Mouse (Mus musculus) ovary, postnatal 36 days (tissue): ENCODE results near the gene Col9a1.

Experiments used
- DNase-seq: peaks from one replicate; pipeline ENCODE4 v3.0.0; 2022; ENCODE audit warnings: low spot score, mixed read lengths

Gene Col9a1

DNA sequence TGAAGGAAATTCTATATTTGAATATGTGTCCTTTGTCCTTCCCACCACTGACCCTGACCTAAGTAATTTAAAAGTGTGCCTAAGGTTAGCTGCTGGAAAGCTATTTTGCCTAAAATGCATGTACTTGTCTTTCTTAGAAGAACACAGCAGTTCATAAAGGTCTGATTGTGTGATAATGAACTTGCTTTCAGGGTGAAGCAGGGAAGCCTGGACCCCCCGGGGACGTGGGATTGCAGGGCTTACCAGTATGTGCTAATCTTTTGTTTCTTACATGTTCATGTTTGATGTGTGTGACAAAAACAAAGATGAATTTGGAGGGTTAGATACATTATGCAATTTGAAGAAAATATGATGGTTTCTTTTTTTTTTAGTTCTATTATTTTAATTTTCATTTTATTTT lies 44.8 kb downstream of the Col9a1 start:
- no peak for DNase-seq

DNA sequence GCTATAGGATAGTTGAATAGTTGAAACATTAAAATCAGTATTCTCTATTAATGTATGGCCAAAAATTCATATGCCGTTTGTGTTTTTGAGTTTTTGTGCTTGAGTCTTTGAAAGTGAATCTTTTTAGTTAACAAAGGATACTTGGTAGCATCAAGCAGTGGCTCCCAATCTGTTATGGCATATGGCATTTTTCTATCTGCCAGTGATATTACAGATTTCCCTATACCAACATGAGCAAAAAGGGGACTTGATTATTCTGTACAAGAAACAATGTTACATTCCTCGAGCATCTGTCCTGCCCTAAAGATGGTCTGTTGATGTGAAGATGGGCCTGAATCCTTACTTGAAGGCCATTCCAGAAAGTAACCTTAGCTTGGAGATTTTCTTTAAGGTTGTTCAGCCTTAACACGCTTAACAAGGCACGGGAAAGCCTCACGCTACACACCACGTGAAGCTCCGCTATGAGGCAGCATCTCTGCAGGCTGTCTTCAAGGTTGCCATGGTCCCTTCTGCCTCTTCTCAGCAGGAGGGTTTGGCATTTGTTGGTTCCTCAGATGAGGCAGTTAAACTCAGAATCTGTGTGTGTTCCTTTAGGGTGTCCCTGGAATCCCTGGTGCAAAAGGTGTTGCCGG lies 45.7 kb downstream of the Col9a1 start:
- no peak for DNase-seq

DNA sequence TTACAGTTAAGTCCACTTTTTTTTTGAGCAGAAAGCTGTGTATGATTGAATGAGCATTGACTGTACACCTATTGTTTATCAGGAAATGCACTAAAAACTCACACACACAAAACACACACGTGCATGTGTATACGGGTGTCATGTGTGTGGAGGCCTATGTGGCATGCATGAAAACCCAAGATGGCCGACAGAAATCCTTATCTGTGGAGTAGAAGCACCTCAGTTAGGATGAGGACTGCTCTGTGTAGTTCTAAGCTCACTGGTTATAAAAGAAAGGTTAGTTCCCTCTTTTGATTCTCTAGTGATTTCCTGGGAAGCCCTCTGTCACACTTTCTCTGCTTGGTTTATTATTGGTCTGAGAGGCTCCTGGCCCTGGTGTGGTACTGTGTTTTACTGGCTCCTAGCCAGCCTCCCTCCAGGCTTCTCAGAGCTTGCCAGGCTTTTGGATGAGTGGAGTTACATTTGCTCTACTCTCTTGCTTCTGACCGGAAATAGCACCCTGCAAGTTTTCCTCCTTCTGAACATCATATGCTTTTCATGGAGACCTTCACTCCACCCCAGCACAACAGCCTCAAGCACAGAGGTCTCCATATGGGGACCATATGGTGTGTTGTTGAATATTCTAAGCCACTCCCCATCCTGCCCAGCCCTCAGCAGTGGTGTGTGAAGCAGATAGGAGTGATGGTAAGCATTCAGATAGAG lies 48.6 kb downstream of the Col9a1 start:
- no peak for DNase-seq

DNA sequence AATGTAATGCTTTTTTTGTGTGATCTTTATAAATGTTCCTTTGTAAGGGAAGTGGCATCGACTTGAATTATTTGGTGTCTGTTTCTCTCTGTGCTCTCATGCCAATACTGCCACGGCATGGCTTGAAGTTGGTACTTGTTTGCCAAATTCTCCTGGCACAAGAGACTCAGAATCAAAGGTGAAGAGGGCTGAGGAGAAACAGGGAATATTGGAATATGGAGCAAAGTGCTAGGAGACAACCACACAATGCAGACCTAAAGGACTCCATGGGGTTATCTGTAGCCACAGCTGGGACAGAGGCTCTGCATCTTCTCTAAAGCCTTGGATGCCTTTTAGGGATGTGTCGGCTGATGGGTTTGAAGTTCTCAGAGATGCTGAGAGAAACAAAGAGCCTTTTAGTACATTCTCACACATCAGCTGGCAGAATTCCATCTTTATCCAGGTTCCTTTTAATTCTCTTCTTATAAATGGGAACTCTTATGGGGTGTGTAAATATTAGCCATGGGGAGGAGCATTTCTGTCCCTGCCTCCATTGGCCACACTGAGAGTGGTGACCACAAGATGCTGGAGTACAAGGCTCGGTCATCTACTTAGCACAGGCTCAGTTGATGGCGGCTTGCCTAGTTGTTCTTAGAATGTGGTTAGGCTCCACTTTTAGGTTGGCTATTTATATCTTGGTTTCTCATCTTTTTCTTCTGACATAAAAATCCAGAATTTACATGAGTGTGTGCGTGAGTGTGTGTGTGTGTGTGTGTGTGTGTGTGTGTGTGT lies 49.7 kb downstream of the Col9a1 start:
- no peak for DNase-seq

- no peak for DNase-seq
These were observed 52.1 kb downstream of the Col9a1 start for GRCm38 (mm10) chr1:24229552-24229951.

DNA sequence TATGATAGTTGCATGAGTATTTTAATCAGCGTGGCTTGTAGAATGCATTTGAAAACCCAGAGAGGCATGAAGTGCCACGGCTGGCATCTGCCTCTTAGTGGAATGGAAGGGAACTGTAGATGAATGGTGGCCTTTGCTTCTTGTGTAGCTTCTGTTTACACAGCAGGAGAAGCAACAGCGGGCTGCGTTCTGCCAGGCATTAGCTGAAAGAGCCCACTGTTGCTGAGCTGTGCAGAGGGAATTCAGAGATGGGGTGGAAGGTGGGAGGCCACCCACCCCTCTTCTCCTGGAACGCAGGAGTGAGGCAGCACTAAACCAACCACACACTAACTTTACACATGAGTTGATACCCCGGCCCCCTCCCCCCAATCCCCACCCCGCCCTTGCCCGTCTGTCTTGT lies 53.0 kb downstream of the Col9a1 start:
- no peak for DNase-seq

- DNase-seq = no peak
These were observed 54.3 kb downstream of the Col9a1 start for GRCm38 (mm10) chr1:24231504-24232270.

DNA sequence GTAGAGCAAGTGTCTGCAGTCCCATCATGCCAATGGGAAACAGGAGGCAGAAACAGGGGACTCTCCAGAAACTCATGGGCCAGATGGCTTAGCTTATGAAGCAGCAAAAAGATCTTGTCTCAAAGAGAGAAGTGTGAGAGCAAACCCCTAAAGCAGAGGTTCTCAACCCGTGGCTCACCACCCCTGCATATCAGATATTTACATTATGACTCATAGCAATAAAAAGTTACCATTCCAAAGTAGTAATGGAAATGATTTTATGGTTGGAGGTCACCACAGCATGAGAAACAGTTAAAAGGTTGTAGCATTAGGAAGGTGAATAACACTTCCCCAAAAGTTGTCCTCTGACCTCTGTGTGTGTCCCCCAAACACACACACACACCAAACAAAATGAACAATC lies 58.9 kb downstream of the Col9a1 start:
- no peak for DNase-seq

- DNase-seq = no peak
These were observed 62.8 kb downstream of the Col9a1 start for GRCm38 (mm10) chr1:24240039-24240691.

DNA sequence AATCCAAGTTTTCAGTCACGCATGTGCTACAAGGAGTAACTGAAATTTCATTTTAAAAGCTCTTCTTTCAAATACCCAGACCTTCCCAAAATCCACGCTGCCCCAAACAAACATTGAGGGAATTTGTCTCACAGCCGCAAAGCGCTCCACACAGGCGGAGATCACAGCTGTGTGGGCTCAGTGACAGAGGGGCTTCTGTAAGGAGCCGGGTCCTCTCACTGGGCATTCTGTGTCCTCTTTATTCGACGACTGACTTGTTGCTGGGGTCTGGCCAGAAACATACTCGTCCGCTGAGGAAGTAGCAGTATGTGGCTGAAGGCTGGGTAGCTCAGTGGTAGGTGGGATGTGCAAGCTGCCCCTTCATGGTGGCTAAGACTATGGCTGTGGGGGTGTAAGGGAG lies 67.5 kb downstream of the Col9a1 start:
- DNase-seq = no peak

- DNase-seq = no peak
These were observed 68.4 kb downstream of the Col9a1 start for GRCm38 (mm10) chr1:24245700-24246375.

GRCm38 (mm10) chr1:24248294-24249104 lies 71.1 kb downstream of the Col9a1 start:
- DNase-seq = no peak

- no peak for DNase-seq
These were observed 71.8 kb downstream of the Col9a1 start for GRCm38 (mm10) chr1:24249105-24249664.

- DNase-seq = no peak
These were observed 80.6 kb downstream of the Col9a1 start for GRCm38 (mm10) chr1:24257961-24258360.

- DNase-seq = no peak
These were observed 82.0 kb downstream of the Col9a1 start for GRCm38 (mm10) chr1:24259419-24259818.

DNA sequence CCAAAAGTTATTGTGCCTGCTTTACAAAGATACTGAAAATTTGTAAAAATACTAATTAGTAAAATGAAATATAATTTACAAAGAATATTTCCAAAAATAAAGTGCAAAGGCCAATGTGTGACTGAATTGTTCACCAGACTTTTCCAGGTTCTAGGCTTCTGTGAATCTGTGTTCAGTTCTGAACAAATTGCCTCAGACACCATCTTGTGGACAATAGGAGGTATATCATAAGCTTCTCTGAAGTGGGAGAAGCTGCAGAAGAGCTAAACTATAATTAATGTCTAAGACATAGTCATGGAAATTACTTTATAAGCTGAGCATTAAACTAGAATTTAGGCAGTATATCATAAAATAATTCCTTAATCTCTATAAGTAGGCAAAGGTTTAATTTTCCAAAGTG lies 83.8 kb downstream of the Col9a1 start:
- DNase-seq = no peak

DNA sequence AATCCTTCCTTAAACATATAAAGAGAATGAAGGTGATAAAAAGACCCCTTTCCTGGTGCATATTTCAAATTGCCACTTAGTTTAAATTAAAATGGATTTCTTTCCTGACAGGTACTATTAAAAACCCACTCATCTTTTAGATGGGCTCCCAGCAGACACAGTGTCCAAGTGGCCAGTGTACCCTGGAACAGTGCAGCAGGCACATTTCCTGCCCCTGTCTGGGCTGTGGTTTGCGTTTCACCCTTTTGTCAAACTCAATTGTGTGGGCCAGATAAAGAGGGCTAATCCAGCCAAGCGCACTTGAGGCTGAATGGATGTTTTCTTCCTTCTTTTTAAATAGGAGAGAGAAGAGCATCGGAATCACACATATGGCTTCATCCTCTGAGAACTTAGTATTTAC lies 89.6 kb downstream of the Col9a1 start:
- no peak for DNase-seq

DNA sequence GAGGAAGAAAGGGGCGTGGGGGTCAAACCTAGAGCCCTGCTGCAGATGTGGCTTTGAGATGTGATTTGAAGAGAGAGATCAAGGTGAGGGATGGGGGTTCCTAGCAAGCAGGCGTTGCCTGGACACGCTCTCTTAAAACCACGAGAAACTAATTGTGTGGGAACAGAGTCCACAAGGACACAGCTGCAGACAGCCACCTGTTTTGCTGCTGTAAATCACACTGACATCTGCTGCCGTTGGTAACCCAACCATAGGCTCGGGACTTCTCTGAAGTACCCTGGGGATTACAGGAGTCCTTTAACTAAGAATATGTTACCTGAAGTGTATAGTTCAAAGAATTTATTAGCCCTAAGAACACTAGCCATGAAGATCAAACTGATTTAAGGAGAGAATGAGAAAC lies 109.0 kb downstream of the Col9a1 start:
- no peak for DNase-seq

DNA sequence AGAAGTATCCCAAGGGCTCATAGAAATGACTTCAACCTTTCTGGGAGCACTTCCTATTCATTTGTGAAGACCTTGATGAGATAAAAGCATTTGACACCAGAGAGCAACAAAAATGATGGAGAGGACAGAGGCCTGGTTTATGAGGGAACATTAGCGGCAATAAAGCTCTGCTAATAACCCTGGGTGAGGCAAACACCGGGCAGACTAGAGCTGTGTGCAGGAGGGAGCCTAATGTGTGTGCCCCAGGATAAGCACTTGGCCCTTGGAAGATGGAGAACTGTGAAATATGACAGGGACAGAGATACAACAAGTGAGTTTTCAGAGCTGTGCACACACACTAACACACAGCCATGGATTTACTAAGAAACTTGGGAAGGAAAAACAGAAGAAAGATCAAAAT lies 115.1 kb downstream of the Col9a1 start:
- DNase-seq = no peak
